Mouse (Mus musculus) intestine, embryonic 15.5 days (tissue): Measurements from ENCODE around the gene Map1s. TPM values are rescaled to one million over a fixed set of nuclear protein-coding genes. Genes with fewer than 3 reads are reported as not detected.
"Not testable (repeated sequence)": the region's sequence is repeated elsewhere in the genome, so short reads cannot be mapped to it uniquely, and the experiment has no call there.

Source experiments
- ATAC-seq: fragments of 200-750 bp; cut with Nextera tagmentation; 2 replicates; pipeline ENCODE4 v1.8.0; 2017; ENCODE audit warnings: moderate TSS enrichment, moderate library complexity
- H3K27ac ChIP-seq: fragments of 300-500 bp; sonication (generic); 2 replicates; pipeline ENCODE4 v1.5.1; 2015; ENCODE audit warnings: mild to moderate bottlenecking, inconsistent platforms
- H3K27me3 ChIP-seq: fragments of 300-500 bp; sonication (generic); replicated peaks from 2 replicates; pipeline ENCODE4 v1.6.1; 2015; ENCODE audit warnings: inconsistent platforms
- H3K36me3 ChIP-seq: fragments of 300-500 bp; sonication (generic); 2 replicates; pipeline ENCODE4 v1.6.1; 2015; ENCODE audit warnings: inconsistent platforms
- H3K4me1 ChIP-seq: fragments of 300-500 bp; sonication (generic); replicated peaks from 2 replicates; pipeline ENCODE4 v1.6.1; 2015; ENCODE audit warnings: inconsistent platforms
- H3K4me2 ChIP-seq: fragments of 300-500 bp; sonication (generic); replicated peaks from 2 replicates; pipeline ENCODE4 v1.6.1; 2015; ENCODE audit warnings: mild to moderate bottlenecking, inconsistent platforms
- H3K4me3 ChIP-seq: fragments of 300-500 bp; sonication (generic); replicated peaks from 2 replicates; pipeline ENCODE4 v1.5.1; 2015; ENCODE audit warnings: inconsistent platforms
- H3K9ac ChIP-seq: fragments of 300-500 bp; sonication (generic); 2 replicates; pipeline ENCODE4 v1.6.1; 2015; ENCODE audit warnings: inconsistent platforms
- H3K9me3 ChIP-seq: fragments of 300-500 bp; sonication (generic); 2 replicates; pipeline ENCODE4 v1.6.1; 2016; ENCODE audit warnings: inconsistent platforms
- WGBS: fragments of 180-500 bp; shearing (Covaris S2); methylation state at CpG from one replicate; pipeline ENCODE4 v1.1.7; 2015; 5-methylcytosine and 5-hydroxymethylcytosine counted together
- polyA plus RNA-seq: library from polyadenylated mRNA; unstranded; fragments of >200 nt; fragmentation: Nextera tagmentation; extraction: Ambion mirVana; gene quantifications from 2 replicates; pipeline ENCODE4 v1.2.1, GENCODE M21; 2015

Gene Map1s
- polyA plus RNA-seq, 1 experiment from 2014 or later, result 36.7 TPM

DNA sequence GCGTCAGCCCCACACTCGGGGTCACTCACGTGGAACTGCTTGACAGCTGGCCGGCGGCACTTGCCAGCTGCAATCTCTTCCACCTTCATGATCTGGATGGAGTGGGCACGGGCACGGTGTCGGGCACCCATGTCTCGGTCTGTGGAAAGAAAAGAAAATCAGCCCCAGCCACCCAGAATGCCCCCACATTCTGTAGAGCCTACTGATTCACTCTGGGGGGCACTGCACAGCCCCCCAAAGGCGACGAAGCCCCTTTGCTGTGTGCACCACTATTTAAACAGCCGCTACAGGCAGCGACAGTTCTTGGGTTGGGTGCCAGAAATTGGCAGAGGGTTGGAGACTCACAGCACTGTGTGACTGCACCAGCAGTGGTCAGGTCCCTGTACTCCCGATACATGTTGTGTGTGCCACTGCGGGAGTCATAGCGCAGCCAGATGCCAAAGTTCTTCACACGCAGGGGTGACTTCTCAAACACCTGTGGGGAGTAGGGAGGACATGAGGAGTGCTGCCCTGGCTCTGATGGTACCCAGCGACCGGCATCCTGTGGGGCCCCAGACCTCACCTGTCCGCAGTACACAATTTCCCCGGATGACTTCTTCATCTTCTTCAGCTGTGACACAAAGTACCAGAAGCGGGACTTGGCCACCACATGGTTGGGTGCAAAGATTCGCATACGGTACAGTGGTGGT is 10.0 kb upstream of the Map1s start:
- not testable (repeated sequence) for ATAC-seq, H3K27ac ChIP-seq, H3K9me3 ChIP-seq
- 80% methylated on average over 24 of the region's 24 CpGs for WGBS
- H3K36me3 ChIP-seq, result peaks cover 23% of the 10 kb centered on the region
- H3K9ac ChIP-seq, result peak overlapping the region; percentile 95; the same call in 1 of the 2 replicates
- H3K4me1 ChIP-seq, result peaks cover 27% of the 10 kb centered on the region
- H3K4me2 ChIP-seq, result peak overlapping the region; percentile 76
- H3K4me3 ChIP-seq, result peak overlapping the region; percentile 86
- H3K27me3 ChIP-seq, result peaks cover 29% of the 10 kb centered on the region

DNA sequence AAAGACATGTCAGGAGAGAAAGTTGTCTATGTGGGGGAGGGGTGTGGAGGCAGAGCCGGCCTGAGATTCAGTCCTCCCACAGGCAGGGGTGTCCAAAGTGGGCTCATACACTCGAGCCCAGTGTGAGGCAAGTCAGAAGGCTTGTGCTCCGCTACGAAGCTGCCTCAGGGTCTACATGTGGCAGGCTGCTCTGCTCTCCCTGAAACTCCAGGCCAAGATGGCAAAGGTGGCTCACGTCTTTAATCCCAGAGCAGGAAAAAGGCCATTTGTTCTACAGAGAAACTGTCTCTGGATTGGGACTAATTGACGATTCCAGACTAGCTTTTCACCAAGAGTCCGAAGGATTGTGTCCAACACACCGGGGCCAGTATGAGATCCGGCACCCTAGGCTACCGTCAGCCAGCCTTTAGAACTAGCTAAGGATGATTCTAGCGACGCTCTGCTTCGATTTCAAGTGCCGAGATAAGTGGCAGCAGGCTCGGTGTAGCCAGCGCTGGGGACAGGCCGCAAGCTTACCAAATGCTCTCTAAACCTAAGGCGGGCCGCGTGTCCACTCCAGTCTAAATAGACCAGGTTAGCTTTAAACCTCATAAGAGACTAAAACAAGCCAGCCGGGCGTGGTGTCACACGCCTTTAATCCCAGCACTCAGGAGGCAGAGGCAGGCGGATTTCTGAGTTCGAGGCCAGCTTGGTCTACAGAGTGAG is 9.3 kb upstream of the Map1s start:
- Histone ChIP-seq H3K36me3 (peaks cover 23% of the 10 kb centered on the region), H3K4me1 (peaks cover 27% of the 10 kb centered on the region), H3K9ac (peak overlapping the region; percentile 95), H3K27me3 (peaks cover 21% of the 10 kb centered on the region), H3K4me2 (peak overlapping the region; percentile 76), H3K9me3 (no peaks in the 10 kb centered on the region), H3K4me3 (peak overlapping the region; percentile 86), H3K27ac (peak overlapping the region; percentile 69)
- WGBS, result 1% methylated on average over 25 of the region's 25 CpGs
- ATAC-seq, result no peak

DNA sequence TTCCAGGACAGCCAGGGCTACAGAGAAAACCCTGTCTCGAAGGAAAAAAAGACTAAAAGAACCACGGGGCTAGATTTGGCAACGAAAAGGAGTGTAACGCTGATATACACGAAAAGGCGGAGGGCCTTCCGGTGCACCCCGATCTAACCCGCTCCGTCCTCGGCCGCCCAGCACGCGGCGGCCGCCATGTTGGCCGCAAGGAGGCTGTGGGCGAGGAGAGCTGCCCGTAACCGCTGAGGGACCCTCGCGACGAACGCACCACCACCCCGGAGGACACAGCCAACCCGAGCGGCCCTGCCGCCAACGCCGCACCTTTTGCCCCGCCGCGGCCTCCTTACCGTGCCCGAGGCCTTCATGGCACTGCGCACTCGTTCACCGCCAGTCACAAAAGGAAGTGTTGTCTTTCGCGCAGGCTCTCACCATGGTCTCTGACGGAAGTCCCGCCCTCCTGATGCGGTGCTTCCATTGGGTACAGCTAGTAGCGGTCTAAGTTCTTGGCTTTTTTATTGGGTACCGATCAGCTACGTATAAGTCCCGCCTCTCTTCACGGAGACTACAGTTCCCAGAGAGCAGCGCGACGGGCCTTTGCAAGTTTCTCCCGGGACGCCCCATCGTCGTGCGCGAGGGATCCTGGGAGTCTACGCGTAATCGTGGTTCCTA is 8.6 kb upstream of the Map1s start, which contains the start of gene Rpl18a:
TSS of gene Rpl18a (minus strand) at position 392 of the 660 bp plus-strand sequence.
- whole genome bisulfite sequencing, result under 1% methylated on average over 60 of the region's 60 CpGs
- H3K9ac ChIP-seq, result peak within 1 kb of the TSS; percentile 95

DNA sequence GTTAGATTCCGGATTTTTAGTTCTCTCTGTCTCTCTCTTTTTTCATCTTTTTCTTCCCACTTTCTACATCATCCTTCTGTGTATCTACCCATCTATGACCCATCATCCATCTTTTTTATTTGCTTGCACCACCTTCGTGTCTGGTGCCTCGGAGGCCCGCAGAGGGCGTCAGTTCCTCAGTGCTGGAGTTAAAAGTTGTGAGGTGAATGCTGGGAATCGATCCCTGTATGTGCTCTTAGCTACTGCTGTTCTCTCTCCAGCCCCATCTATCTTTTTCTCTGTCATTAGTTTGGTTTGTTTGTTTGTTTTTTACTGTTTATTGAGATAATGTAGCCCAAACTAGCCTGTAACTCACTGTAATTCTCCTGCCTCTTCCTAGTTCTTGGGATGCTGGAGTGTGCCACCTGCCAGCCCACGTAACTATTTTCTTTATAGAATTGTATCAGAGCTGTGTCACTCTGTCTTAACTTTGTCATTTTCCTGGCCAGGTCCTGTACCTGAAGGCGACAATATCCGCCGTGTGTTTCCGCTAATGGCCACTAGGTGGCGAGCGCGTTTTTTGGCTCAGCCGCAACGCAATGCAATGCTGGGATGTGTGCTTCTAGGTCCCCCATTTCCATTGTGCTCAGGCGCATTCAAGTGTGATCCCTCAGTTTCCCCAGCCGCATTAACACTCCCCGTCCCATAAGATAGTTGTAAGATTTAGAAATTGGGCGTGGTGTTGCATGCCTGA is 7.9 kb upstream of the Map1s start:
- Histone ChIP-seq H3K9ac (peak overlapping the region; percentile 65), H3K4me2 (peak overlapping the region; percentile 58), H3K36me3 (peaks cover 22% of the 10 kb centered on the region), H3K27ac (peak overlapping the region; percentile 66), H3K9me3 (no peaks in the 10 kb centered on the region), H3K27me3 (peaks cover 7% of the 10 kb centered on the region), H3K4me1 (peaks cover 18% of the 10 kb centered on the region), H3K4me3 (peak overlapping the region; percentile 86)
- ATAC-seq, result peak; percentile 50
- WGBS, result under 1% methylated on average over 20 of the region's 20 CpGs

More for the DNA sequence above, 8.6 kb upstream of the Map1s start, which contains the start of gene Rpl18a:
- no peaks in the 10 kb centered on the region for H3K9me3 ChIP-seq
- ATAC-seq, result peak; percentile 97
- H3K4me2 ChIP-seq, result peak within 1 kb of the TSS; percentile 76
- peaks cover 14% of the 10 kb centered on the region for H3K27me3 ChIP-seq
- peaks cover 23% of the 10 kb centered on the region for H3K36me3 ChIP-seq
- peaks cover 25% of the 10 kb centered on the region for H3K4me1 ChIP-seq
- H3K4me3 ChIP-seq, result peak within 1 kb of the TSS; percentile 86
- peak within 1 kb of the TSS; percentile 69 for H3K27ac ChIP-seq

DNA sequence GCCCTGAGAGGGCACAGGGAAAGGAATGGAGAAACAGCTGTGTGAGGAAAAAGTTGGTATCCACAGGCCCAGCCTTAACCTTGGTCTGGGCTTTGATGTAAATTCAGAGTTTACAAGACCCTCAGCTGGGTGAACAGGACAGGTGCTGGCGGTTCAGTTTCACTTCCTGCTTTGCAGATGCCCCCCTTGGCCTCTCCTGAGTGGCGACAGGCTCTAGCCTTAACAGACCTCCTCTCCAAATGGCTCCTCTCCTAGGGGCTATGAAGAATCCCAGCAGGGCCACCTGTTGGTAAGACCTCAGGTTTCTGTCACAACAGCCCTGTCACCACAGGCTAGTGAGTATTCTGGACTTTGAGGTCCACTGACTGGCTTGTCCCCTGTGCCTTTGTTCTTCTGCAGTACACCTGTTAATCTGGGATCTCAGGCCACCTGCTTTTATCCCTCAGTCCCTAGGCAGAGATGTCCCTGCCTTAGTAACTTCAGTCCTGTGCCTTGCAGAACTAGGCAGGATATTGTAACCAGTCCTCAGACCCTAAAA is 7.0 kb upstream of the Map1s start:
- WGBS, result 44% methylated on average over 2 of the region's 2 CpGs
- Histone ChIP-seq H3K27ac (no peak overlapping the region), H3K27me3 (no peaks in the 10 kb centered on the region; the same call in none of the 2 replicates), H3K4me3 (no peak overlapping the region), H3K9me3 (no peaks in the 10 kb centered on the region), H3K9ac (peak overlapping the region; percentile 26; the same call in 1 of the 2 replicates), H3K4me2 (no peak overlapping the region), H3K4me1 (peaks cover 11% of the 10 kb centered on the region; the same call in 1 of the 2 replicates), H3K36me3 (peaks cover 20% of the 10 kb centered on the region)
- no peak for ATAC-seq

DNA sequence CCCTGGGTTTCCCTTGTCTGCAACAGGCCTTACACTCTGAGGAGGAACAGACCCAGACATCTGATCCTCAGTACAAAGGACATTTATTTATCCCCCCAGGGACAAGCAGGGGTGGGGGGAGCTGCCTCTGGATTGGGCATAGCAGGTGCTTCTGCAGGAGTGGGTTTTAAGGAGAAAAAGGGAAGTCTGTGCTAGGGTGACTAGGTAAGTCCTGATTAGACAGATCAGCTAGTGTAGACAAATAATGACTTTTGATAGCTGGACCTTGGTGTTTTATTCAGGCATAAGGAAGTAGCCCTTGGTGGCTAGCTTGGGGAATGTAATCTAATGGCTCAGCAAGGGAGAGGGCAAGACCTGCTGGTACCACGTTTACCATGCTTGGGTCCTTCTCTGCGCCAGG is 6.5 kb upstream of the Map1s start:
- no peaks in the 10 kb centered on the region for H3K9me3 ChIP-seq
- no peak overlapping the region for H3K4me3 ChIP-seq
- no peak for ATAC-seq
- WGBS, result 87% methylated on average over 2 of the region's 2 CpGs
- H3K27me3 ChIP-seq, result peaks cover 3% of the 10 kb centered on the region
- H3K4me1 ChIP-seq, result peaks cover 11% of the 10 kb centered on the region; the same call in 1 of the 2 replicates
- peaks cover 16% of the 10 kb centered on the region for H3K36me3 ChIP-seq
- no peak overlapping the region for H3K4me2 ChIP-seq
- H3K9ac ChIP-seq, result no peak overlapping the region
- no peak overlapping the region for H3K27ac ChIP-seq

DNA sequence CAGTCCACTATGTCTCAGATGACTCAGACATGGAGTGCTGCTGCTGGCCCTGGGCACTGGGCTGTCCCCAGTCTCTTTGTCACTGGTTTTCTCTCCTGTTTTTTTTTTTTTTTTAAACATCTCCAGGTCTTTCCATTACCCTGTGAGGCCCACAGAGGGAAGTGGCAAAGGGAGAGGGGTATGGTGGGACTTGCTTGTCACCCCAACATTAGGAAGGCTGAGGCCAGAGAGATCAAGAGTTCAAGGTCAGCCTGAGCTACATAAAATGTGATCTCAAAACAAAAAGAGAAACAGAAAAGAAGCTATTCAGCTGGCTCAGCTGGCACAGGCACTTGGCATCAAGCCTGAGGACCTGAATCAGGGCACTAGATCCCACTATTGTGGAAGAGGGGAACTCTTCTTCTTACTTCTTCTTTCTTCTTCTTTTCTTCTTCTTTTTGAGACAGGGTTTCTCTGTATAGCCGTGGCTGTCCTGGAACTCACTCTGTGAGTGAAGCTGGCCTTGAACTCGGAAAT is 4.8 kb upstream of the Map1s start:
- ATAC-seq, result no peak
- Histone ChIP-seq H3K4me1 (peaks cover 16% of the 10 kb centered on the region; the same call in 1 of the 2 replicates), H3K9ac (no peak overlapping the region), H3K9me3 (no peaks in the 10 kb centered on the region), H3K4me2 (no peak overlapping the region), H3K27ac (no peak overlapping the region), H3K4me3 (no peak overlapping the region), H3K27me3 (peaks cover 5% of the 10 kb centered on the region), H3K36me3 (no peaks in the 10 kb centered on the region)
- 82% methylated on average over 2 of the region's 2 CpGs for WGBS

DNA sequence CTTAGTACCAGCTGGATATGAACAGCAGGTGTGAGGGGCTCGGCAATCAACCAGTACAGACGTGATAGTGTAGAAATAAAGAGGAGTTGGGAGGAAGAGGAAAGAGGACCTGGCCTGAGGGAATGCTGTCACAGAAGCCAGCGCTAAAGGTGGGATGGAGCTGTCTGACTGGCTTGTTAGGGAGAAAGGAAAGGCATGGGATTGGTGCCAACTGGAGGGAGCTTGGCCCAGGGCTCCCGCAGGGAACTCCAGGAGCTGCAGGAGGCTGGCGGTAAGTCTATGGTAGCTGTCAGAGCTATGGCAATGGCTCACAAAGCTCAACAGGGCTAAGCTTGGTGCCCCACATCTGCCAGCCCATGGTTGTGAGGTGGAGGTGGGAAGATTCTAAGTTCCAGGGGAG is 3.5 kb upstream of the Map1s start:
- no peak for ATAC-seq
- Histone ChIP-seq H3K9ac (no peak overlapping the region), H3K4me3 (no peak overlapping the region), H3K4me1 (peaks cover 18% of the 10 kb centered on the region), H3K27me3 (peaks cover 5% of the 10 kb centered on the region), H3K36me3 (no peaks in the 10 kb centered on the region), H3K27ac (no peak overlapping the region), H3K9me3 (no peaks in the 10 kb centered on the region), H3K4me2 (no peak overlapping the region)
- WGBS, result 41% methylated on average over 5 of the region's 5 CpGs

DNA sequence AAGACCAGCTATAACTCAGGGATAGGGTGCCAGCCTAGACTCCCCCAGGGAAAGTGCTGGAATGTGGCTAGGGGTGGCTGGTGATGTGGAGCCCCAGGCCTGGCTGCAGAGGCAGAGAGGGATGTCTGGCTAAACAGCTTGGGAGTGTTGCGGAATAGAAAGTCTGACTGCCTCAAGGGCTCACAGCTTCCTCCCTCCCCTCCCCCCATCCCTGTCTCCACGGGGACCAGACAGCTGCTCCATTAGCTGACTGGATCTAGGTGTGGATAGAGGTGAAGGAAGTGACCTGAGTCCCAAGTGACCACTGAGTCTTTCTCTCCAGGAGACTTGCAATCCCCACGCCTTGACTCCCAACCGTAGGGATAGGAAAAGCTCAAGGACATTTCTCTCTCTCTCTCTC is 2.6 kb upstream of the Map1s start:
- Histone ChIP-seq H3K36me3 (no peaks in the 10 kb centered on the region), H3K4me3 (no peak overlapping the region), H3K27ac (no peak overlapping the region), H3K27me3 (peaks cover 5% of the 10 kb centered on the region), H3K9me3 (no peaks in the 10 kb centered on the region), H3K4me1 (peaks cover 18% of the 10 kb centered on the region), H3K4me2 (no peak overlapping the region), H3K9ac (no peak overlapping the region)
- 44% methylated on average over 4 of the region's 4 CpGs for WGBS
- ATAC-seq, result no peak

DNA sequence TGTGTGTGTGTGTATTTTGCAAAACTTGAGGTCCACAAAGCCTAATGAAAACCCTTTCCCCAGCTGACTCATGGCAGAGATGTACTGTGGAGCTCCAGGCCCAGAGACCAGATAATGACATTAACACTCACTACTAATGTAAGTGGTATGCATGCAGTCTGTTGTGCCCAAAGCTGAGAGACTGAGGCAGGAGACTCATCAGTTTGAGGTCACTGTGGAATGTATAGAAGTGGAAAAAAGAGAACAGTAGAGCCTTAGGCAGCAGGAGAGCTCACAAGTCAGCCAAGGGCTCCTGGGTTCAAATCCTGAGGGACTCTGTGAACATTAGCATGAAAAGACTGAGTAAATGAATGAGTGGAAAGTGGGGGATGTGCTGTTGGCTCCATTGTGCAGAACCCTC is 2.1 kb upstream of the Map1s start:
- no peak overlapping the region for H3K9ac ChIP-seq
- no peak overlapping the region for H3K4me2 ChIP-seq
- H3K27ac ChIP-seq, result no peak overlapping the region
- no peak for ATAC-seq
- H3K36me3 ChIP-seq, result no peaks in the 10 kb centered on the region
- H3K4me1 ChIP-seq, result peaks cover 13% of the 10 kb centered on the region
- peaks cover 5% of the 10 kb centered on the region for H3K27me3 ChIP-seq
- no peaks in the 10 kb centered on the region for H3K9me3 ChIP-seq
- H3K4me3 ChIP-seq, result no peak overlapping the region

DNA sequence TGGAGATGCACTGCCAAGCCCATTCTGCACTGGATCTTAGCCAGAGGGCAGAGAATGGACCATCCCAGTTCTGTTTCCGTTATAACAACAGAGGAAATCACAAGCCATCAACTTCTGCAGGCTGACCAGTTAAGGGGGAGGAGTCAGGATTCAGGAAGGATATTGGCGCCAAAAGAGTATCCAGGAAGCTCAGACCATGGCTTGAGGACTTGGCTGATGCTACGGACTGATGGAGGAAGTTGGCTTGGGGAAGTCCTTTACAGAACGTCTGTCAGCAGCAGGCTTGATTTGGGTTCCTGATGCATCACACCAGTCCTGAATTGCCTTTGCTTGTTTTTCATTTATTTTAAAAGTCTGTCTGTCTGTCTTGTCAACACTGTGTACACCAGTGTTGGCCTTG is 1.2 kb upstream of the Map1s start:
- Histone ChIP-seq H3K4me3 (no peak overlapping the region), H3K9ac (no peak overlapping the region), H3K9me3 (no peaks in the 10 kb centered on the region), H3K4me1 (peaks cover 10% of the 10 kb centered on the region), H3K4me2 (no peak overlapping the region), H3K27ac (no peak overlapping the region), H3K27me3 (peaks cover 5% of the 10 kb centered on the region), H3K36me3 (no peaks in the 10 kb centered on the region)
- WGBS, result 46% methylated on average over 4 of the region's 4 CpGs
- no peak for ATAC-seq
